Mouse (Mus musculus): ENCODE data around the gene Pakap.

DNA sequence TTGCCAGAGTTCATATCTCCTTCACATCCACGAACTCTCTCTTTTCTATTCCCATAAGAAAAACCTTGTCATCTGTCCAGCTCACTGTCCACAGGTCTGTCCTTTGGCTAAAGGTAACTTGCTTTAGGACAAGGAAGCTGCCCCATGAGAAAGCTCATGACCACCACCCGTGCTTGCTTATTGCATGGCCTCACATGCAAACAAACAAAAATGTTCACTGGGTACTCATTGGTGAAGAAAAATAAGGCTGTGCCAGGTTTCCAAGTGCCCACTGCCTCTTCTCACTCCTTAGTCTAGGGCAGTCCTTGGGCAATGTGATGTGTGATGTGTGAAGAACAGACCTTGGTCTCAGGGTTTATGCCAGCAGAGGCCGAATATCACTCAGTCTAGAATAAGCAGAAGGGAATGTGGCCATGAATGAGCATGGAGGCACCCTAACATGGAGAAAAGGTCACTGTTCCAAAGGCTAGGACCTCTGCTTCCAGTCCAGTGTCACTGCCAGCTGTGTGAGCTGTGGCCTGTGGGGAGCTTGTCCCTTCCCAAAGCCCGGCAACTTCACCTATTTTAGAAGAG lies 160.7 kb downstream of the Pakap start:
- TF ChIP-seq CTCF (IDR thresholded peaks at IDR 0.05; ENCODE audit: low read depth, low read length) = no peak
- no peak for TF ChIP-seq POLR2A (IDR thresholded peaks at IDR 0.05; ENCODE audit: extremely low read depth, insufficient read depth, low read length)

Measured in liver, adult 2 months (tissue).